In genomic region chr16:10870969-10871368, GRCm38 (mm10) we compare ENCODE assay signal across 23 mouse cellular contexts. TPM values are rescaled to one million over a fixed set of nuclear protein-coding genes. Genes with fewer than 3 reads are reported as not detected.
A peak's percentile ranks its signal among the peaks of the same experiment; 100 is the strongest.
DNase-seq lines count a peak whose midpoint lies in the region; ATAC-seq lines count a peak whose summit lies in the region.
"Had no signal": no experiment of that assay in that cellular context is flagged by ENCODE, and none has a peak within 500 bp of the region (broad histone marks: within the 10 kb centered on the region; RNA-seq: fewer than 3 reads in every experiment).

No protein-coding gene starts in this region.

- H3K4me3 ChIP-seq in forebrain, embryonic 16.5 days (replicated peaks; ENCODE audit: low read length), result no peak overlapping the region
- no peak overlapping the region for H3K4me3 ChIP-seq in forebrain, embryonic 12.5 days (replicated peaks)
- no peak overlapping the region for H3K4me3 ChIP-seq in heart, embryonic 16.5 days (ENCODE audit: low read length)
- no peak overlapping the region for H3K4me3 ChIP-seq in lung, embryonic 16.5 days (ENCODE audit: low read length)
- no peak overlapping the region for H3K4me3 ChIP-seq in embryonic facial prominence, embryonic 14.5 days (ENCODE audit: low read depth, low read length)
- H3K4me3 ChIP-seq: hindbrain, embryonic 15.5 days; left cerebral cortex, adult 2 months; limb, embryonic 12.5 days; midbrain, embryonic 12.5 days had no signal

- no peak overlapping the region for H3K27ac ChIP-seq in forebrain, embryonic 16.5 days (ENCODE audit: low read length)
- H3K27ac ChIP-seq in forebrain, embryonic 12.5 days, result no peak overlapping the region
- H3K27ac ChIP-seq in heart, embryonic 16.5 days (ENCODE audit: low read length), result peak overlapping the region; percentile 52
- no peak overlapping the region for H3K27ac ChIP-seq in lung, embryonic 16.5 days (ENCODE audit: low read length)
- H3K27ac ChIP-seq in embryonic facial prominence, embryonic 14.5 days (replicated peaks; ENCODE audit: low read depth, low read length), result no peak overlapping the region
- H3K27ac ChIP-seq: hindbrain, embryonic 15.5 days; left cerebral cortex, adult 2 months; limb, embryonic 12.5 days; liver, embryonic 14.5 days; midbrain, embryonic 12.5 days had no signal

- no peak for ATAC-seq in forebrain, embryonic 16.5 days
- ATAC-seq in forebrain, embryonic 12.5 days (ENCODE audit: low FRiP score), result no peak
- peak; percentile 74 for ATAC-seq in heart, embryonic 16.5 days (replicated peaks; ENCODE audit: extremely low read depth, insufficient read depth, low FRiP score)
- peak; percentile 27; the same call in 1 of the 2 replicates for ATAC-seq in lung, embryonic 16.5 days (ENCODE audit: low read depth)
- 0 out of 2 replicates have a peak, but pooled peaks have one; percentile 3 for ATAC-seq in embryonic facial prominence, embryonic 14.5 days (ENCODE audit: low read depth)

- 0 out of 2 replicates have a peak overlapping the region, but pooled peaks have one; percentile 17 for H3K9ac ChIP-seq in forebrain, embryonic 16.5 days (replicated peaks; ENCODE audit: low read depth, low read length)
- no peak overlapping the region for H3K9ac ChIP-seq in forebrain, embryonic 12.5 days
- H3K9ac ChIP-seq in heart, embryonic 16.5 days (ENCODE audit: low read length), result peak overlapping the region; percentile 27
- H3K9ac ChIP-seq in lung, embryonic 16.5 days (ENCODE audit: low read length), result 0 out of 2 replicates have a peak overlapping the region, but pooled peaks have one; percentile 1
- H3K9ac ChIP-seq in embryonic facial prominence, embryonic 14.5 days (ENCODE audit: low read depth, low read length), result no peak overlapping the region
- H3K9ac ChIP-seq: hindbrain, embryonic 15.5 days; limb, embryonic 12.5 days; liver, embryonic 14.5 days; midbrain, embryonic 12.5 days had no signal

- no peak for DNase-seq in heart, adult 18-20 months
- DNase-seq in lung, postnatal 25 days (ENCODE audit: low spot score), result no peak
- DNase-seq in embryonic facial prominence, embryonic 14.5 days (ENCODE audit: low spot score), result no peak
- DNase-seq: adrenal gland, postnatal 14 days; cerebellum, adult 18-20 months; cerebellum, postnatal 36 days; gastrocnemius, postnatal 14 days; kidney, adult 2 months; kidney, postnatal 14 days; lung, postnatal 36 days; right cerebral cortex, adult 18-20 months; thymus, postnatal 36 days had no signal

- 0 out of 2 replicates have a peak, but pooled peaks cover 3% of the 10 kb centered on the region for H3K4me1 ChIP-seq in forebrain, embryonic 16.5 days (replicated peaks; ENCODE audit: control insufficient read depth, insufficient read depth, low read length)
- no peaks in the 10 kb centered on the region for H3K4me1 ChIP-seq in forebrain, embryonic 12.5 days
- H3K4me1 ChIP-seq in heart, embryonic 16.5 days (ENCODE audit: control insufficient read depth, insufficient read depth, low read length), result peaks cover 25% of the 10 kb centered on the region
- H3K4me1 ChIP-seq in lung, embryonic 16.5 days (replicated peaks; ENCODE audit: control insufficient read depth, insufficient read depth, low read length), result peaks cover 7% of the 10 kb centered on the region; the same call in 1 of the 2 replicates
- H3K4me1 ChIP-seq in embryonic facial prominence, embryonic 14.5 days (ENCODE audit: control insufficient read depth, insufficient read depth, low read length), result no peaks in the 10 kb centered on the region

- WGBS in forebrain, embryonic 16.5 days, result 73% methylated on average over 4 of the region's 4 CpGs
- 68% methylated on average over 4 of the region's 4 CpGs for WGBS in forebrain, embryonic 12.5 days
- WGBS in heart, embryonic 16.5 days, result 30% methylated on average over 4 of the region's 4 CpGs
- WGBS in lung, embryonic 16.5 days, result 39% methylated on average over 4 of the region's 4 CpGs
- WGBS in embryonic facial prominence, embryonic 14.5 days, result 64% methylated on average over 4 of the region's 4 CpGs

- no peaks in the 10 kb centered on the region for H3K27me3 ChIP-seq in forebrain, embryonic 16.5 days (replicated peaks; ENCODE audit: control insufficient read depth, insufficient read depth, low read length)
- H3K27me3 ChIP-seq in forebrain, embryonic 12.5 days, result 0 out of 2 replicates have a peak, but pooled peaks cover 6% of the 10 kb centered on the region
- H3K27me3 ChIP-seq in heart, embryonic 16.5 days (ENCODE audit: control insufficient read depth, insufficient read depth, low read length), result no peaks in the 10 kb centered on the region
- no peaks in the 10 kb centered on the region for H3K27me3 ChIP-seq in lung, embryonic 16.5 days (ENCODE audit: control insufficient read depth, insufficient read depth, low read depth, low read length)
- H3K27me3 ChIP-seq in embryonic facial prominence, embryonic 14.5 days (replicated peaks; ENCODE audit: control insufficient read depth, insufficient read depth, low read length), result no peaks in the 10 kb centered on the region
- H3K27me3 ChIP-seq: hindbrain, embryonic 15.5 days; midbrain, embryonic 12.5 days had no signal

- H3K4me2 ChIP-seq in forebrain, embryonic 16.5 days (ENCODE audit: low read length), result no peak overlapping the region
- no peak overlapping the region for H3K4me2 ChIP-seq in forebrain, embryonic 12.5 days
- no peak overlapping the region for H3K4me2 ChIP-seq in heart, embryonic 16.5 days (ENCODE audit: low read depth, low read length)
- no peak overlapping the region for H3K4me2 ChIP-seq in lung, embryonic 16.5 days (ENCODE audit: low read depth, low read length)
- H3K4me2 ChIP-seq in embryonic facial prominence, embryonic 14.5 days (ENCODE audit: low read depth, low read length), result no peak overlapping the region
- H3K4me2 ChIP-seq: hindbrain, embryonic 15.5 days; limb, embryonic 12.5 days; midbrain, embryonic 12.5 days had no signal

- no peaks in the 10 kb centered on the region for H3K9me3 ChIP-seq in forebrain, embryonic 16.5 days (ENCODE audit: control insufficient read depth, low read length)
- H3K9me3 ChIP-seq in forebrain, embryonic 12.5 days, result no peaks in the 10 kb centered on the region
- H3K9me3 ChIP-seq in heart, embryonic 16.5 days (replicated peaks; ENCODE audit: control insufficient read depth, low read length), result no peaks in the 10 kb centered on the region
- H3K9me3 ChIP-seq in lung, embryonic 16.5 days (ENCODE audit: control insufficient read depth, low read length), result no peaks in the 10 kb centered on the region
- no peaks in the 10 kb centered on the region for H3K9me3 ChIP-seq in embryonic facial prominence, embryonic 14.5 days (ENCODE audit: control insufficient read depth, low read length)
- H3K9me3 ChIP-seq: hindbrain, embryonic 15.5 days; limb, embryonic 12.5 days; midbrain, embryonic 12.5 days had no signal

- H3K36me3 ChIP-seq in forebrain, embryonic 16.5 days (ENCODE audit: control insufficient read depth, insufficient read depth), result no peaks in the 10 kb centered on the region
- 0 out of 2 replicates have a peak, but pooled peaks cover 3% of the 10 kb centered on the region for H3K36me3 ChIP-seq in forebrain, embryonic 12.5 days (replicated peaks)
- no peaks in the 10 kb centered on the region for H3K36me3 ChIP-seq in heart, embryonic 16.5 days (ENCODE audit: control insufficient read depth, insufficient read depth)
- H3K36me3 ChIP-seq in lung, embryonic 16.5 days (ENCODE audit: control insufficient read depth, insufficient read depth, low read length), result no peaks in the 10 kb centered on the region
- 0 out of 2 replicates have a peak, but pooled peaks cover 2% of the 10 kb centered on the region for H3K36me3 ChIP-seq in embryonic facial prominence, embryonic 14.5 days (ENCODE audit: control insufficient read depth, insufficient read depth, low read length)
- H3K36me3 ChIP-seq: hindbrain, embryonic 15.5 days; midbrain, embryonic 12.5 days had no signal

RNA-seq across cellular contexts. Expression of gene Rmi2, which starts 36.1 kb away (rescaled TPM):
- 0.75 and 0.94 TPM in 2 replicates for polyA plus RNA-seq in forebrain, embryonic 16.5 days (2015; fragmentation: Nextera tagmentation; extraction: Ambion mirVana)
- 3.1 and 4.0 TPM in 2 replicates for polyA plus RNA-seq in forebrain, embryonic 12.5 days (2016; fragmentation: Nextera tagmentation; extraction: Ambion mirVana)
- polyA plus RNA-seq in heart, embryonic 16.5 days (2015; fragmentation: Nextera tagmentation; extraction: Ambion mirVana), result 2.8 and 3.0 TPM in 2 replicates
- total RNA-seq in heart, adult 18-20 months (2021), result under 1 TPM; 0.27 to 0.33 TPM
- polyA plus RNA-seq in lung, embryonic 16.5 days (2015; fragmentation: Nextera tagmentation; extraction: Ambion mirVana), result 3.1 and 3.4 TPM in 2 replicates
- 2.0 and 3.3 TPM in 2 replicates for polyA plus RNA-seq in embryonic facial prominence, embryonic 14.5 days (2014; fragmentation: Nextera tagmentation; extraction: Ambion mirVana)

RNA-seq across cellular contexts. Expression of gene Gm11172, which starts 58.3 kb away (rescaled TPM):
- not detected in 2 replicates for polyA plus RNA-seq in forebrain, embryonic 16.5 days (2015; fragmentation: Nextera tagmentation; extraction: Ambion mirVana)
- polyA plus RNA-seq in forebrain, embryonic 12.5 days (2016; fragmentation: Nextera tagmentation; extraction: Ambion mirVana), result not detected in 2 replicates
- not detected in 2 replicates for polyA plus RNA-seq in heart, embryonic 16.5 days (2015; fragmentation: Nextera tagmentation; extraction: Ambion mirVana)
- total RNA-seq in heart, adult 18-20 months (2021), result not detected
- polyA plus RNA-seq in lung, embryonic 16.5 days (2015; fragmentation: Nextera tagmentation; extraction: Ambion mirVana), result not detected in 2 replicates
- polyA plus RNA-seq in embryonic facial prominence, embryonic 14.5 days (2014; fragmentation: Nextera tagmentation; extraction: Ambion mirVana), result not detected in 2 replicates
- total RNA-seq: adrenal gland, postnatal 14 days; gastrocnemius, postnatal 14 days; layer of hippocampus, adult 8-10 months; left cerebral cortex, adult 2 months had no signal
- polyA plus RNA-seq: hindbrain, embryonic 15.5 days; kidney, adult 2 months; limb, embryonic 12.5 days; liver, embryonic 14.5 days; midbrain, embryonic 12.5 days; small intestine, adult 2 months had no signal

Comparison
In these comparisons a context has a peak if more than half of its experiments do, and no peak if none do; other contexts are left out.
1. H3K9ac ChIP-seq: peak in forebrain, embryonic 16.5 days (single experiment), heart, embryonic 16.5 days (single experiment) and lung, embryonic 16.5 days (single experiment); none in forebrain, embryonic 12.5 days (single experiment) and embryonic facial prominence, embryonic 14.5 days (single experiment).
2. ATAC-seq: peak in heart, embryonic 16.5 days (single experiment), lung, embryonic 16.5 days (single experiment) and embryonic facial prominence, embryonic 14.5 days (single experiment); none in forebrain, embryonic 16.5 days (single experiment) and forebrain, embryonic 12.5 days (single experiment).